Mouse (Mus musculus) liver (tissue): ENCODE measurements around the gene Tmem63c.

ENCODE experiments used
- DNase-seq: peaks from one replicate; pipeline ENCODE4 v3.0.0-alpha.2; 2020; ENCODE audit warnings: mixed read lengths

Gene Tmem63c

GRCm38 (mm10) chr12:87137439-87138341 lies 116.5 kb downstream of the Tmem63c start:
- DNase-seq = no peak

- no peak for DNase-seq
Observed at GRCm38 (mm10) chr12:87138342-87138701, 117.2 kb downstream of the Tmem63c start.

GRCm38 (mm10) chr12:87138768-87139167 lies 117.6 kb downstream of the Tmem63c start:
- no peak for DNase-seq
